Mouse (Mus musculus) spleen, adult 2 months (tissue): ENCODE results near the gene Mbd6. TPM values are rescaled to one million over a fixed set of nuclear protein-coding genes. Genes with fewer than 3 reads are reported as not detected.

ENCODE experiments used
- DNase-seq, 2 experiments: peaks; one replicate each; pipeline versions ENCODE4 v3.0.0 to v3.0.0-alpha.2; 2012 to 2021; ENCODE audit warnings: low spot score in 2 of 2, low read depth in 1 of 2
- H3K27ac ChIP-seq: fragments of 200-500 bp; 2 replicates; pipeline ENCODE4 v1.5.1; 2012; ENCODE audit warnings: low read length, inconsistent platforms; ENCODE audit not compliant: insufficient read depth
- H3K27me3 ChIP-seq: fragments of 200-500 bp; 2 replicates; pipeline ENCODE4 v1.6.1; 2012; ENCODE audit warnings: mild to moderate bottlenecking, moderate library complexity, low read length, inconsistent platforms; ENCODE audit not compliant: control insufficient read depth, insufficient read depth
- H3K36me3 ChIP-seq: fragments of 200-500 bp; 2 replicates; pipeline ENCODE4 v1.6.1; 2012; ENCODE audit warnings: mild to moderate bottlenecking, low read length, inconsistent platforms; ENCODE audit not compliant: control insufficient read depth, insufficient read depth
- H3K4me1 ChIP-seq: fragments of 200-500 bp; 2 replicates; pipeline ENCODE4 v1.6.1; 2011; ENCODE audit warnings: inconsistent platforms; ENCODE audit not compliant: control insufficient read depth, insufficient read depth, insufficient read length
- H3K4me3 ChIP-seq: fragments of 200-500 bp; 2 replicates; pipeline ENCODE4 v1.5.1; 2011; ENCODE audit warnings: mild to moderate bottlenecking, inconsistent platforms; ENCODE audit not compliant: insufficient read depth, insufficient read length; ENCODE audit errors: extremely low read depth
- CTCF ChIP-seq: fragments of 200-500 bp; IDR thresholded peaks from 2 replicates; pipeline ENCODE4 v1.5.1; 2011; ENCODE audit warnings: mild to moderate bottlenecking, inconsistent platforms; ENCODE audit not compliant: insufficient read depth, insufficient read length, insufficient replicate concordance; ENCODE audit errors: extremely low read depth
- POLR2A ChIP-seq: fragments of 200-500 bp; IDR thresholded peaks from 2 replicates; pipeline ENCODE4 v1.6.1; 2011; ENCODE audit warnings: low read depth, low read length, inconsistent platforms
- WGBS: fragments of 180-500 bp; shearing (Covaris S2); methylation state at CpG from one replicate; pipeline ENCODE4 v1.1.7; 2018; 5-methylcytosine and 5-hydroxymethylcytosine counted together
- polyA plus RNA-seq: library from polyadenylated mRNA; depleted of rRNA; stranded (reverse); fragments of >200 nt; gene quantifications from 2 replicates; pipeline ENCODE4 v1.2.3, GENCODE M21; 2012

Mbd6 gene
- polyA plus RNA-seq, 1 experiment, result 55.8 TPM

- H3K4me3 ChIP-seq, result no peak overlapping the region
- H3K4me1 ChIP-seq, result peaks cover 5% of the 10 kb centered on the region; the same call in 1 of the 2 replicates
- peaks cover 55% of the 10 kb centered on the region for H3K36me3 ChIP-seq
- no peak for TF ChIP-seq POLR2A
- no peak for TF ChIP-seq CTCF
- 90% methylated on average over 13 of the region's 13 CpGs for WGBS
- H3K27ac ChIP-seq, result no peak overlapping the region
- no peak for DNase-seq
- no peaks in the 10 kb centered on the region for H3K27me3 ChIP-seq
These were observed 6.1 kb downstream of the Mbd6 start for GRCm38 (mm10) chr10:127282620-127283215.

GRCm38 (mm10) chr10:127281316-127281715, 7.5 kb downstream of the Mbd6 start:
- no peak for DNase-seq
- WGBS, result 92% methylated on average over 8 of the region's 8 CpGs

GRCm38 (mm10) chr10:127279730-127280129, 9.1 kb downstream of the Mbd6 start:
- TF ChIP-seq CTCF (no peak), POLR2A (no peak)
- 90% methylated on average over 2 of the region's 2 CpGs for WGBS
- Histone ChIP-seq H3K4me1 (no peaks in the 10 kb centered on the region), H3K27ac (no peak overlapping the region), H3K36me3 (peaks cover 54% of the 10 kb centered on the region), H3K27me3 (no peaks in the 10 kb centered on the region), H3K4me3 (no peak overlapping the region)
- DNase-seq, result no peak

More at GRCm38 (mm10) chr10:127281316-127281715, 7.5 kb downstream of the Mbd6 start:
- TF ChIP-seq POLR2A (no peak), CTCF (no peak)
- Histone ChIP-seq H3K27ac (no peak overlapping the region), H3K27me3 (no peaks in the 10 kb centered on the region), H3K4me1 (no peaks in the 10 kb centered on the region), H3K4me3 (no peak overlapping the region), H3K36me3 (peaks cover 57% of the 10 kb centered on the region)

- H3K4me3 ChIP-seq, result no peak overlapping the region
- no peaks in the 10 kb centered on the region for H3K4me1 ChIP-seq
- no peak for DNase-seq
- H3K27me3 ChIP-seq, result no peaks in the 10 kb centered on the region
- H3K36me3 ChIP-seq, result peaks cover 26% of the 10 kb centered on the region
- H3K27ac ChIP-seq, result no peak overlapping the region
- TF ChIP-seq CTCF (no peak), POLR2A (no peak)
- 97% methylated on average over 11 of the region's 11 CpGs for WGBS
These were observed 14.4 kb downstream of the Mbd6 start for GRCm38 (mm10) chr10:127274261-127275022.

GRCm38 (mm10) chr10:127272371-127272770, 16.4 kb downstream of the Mbd6 start:
- TF ChIP-seq POLR2A, result no peak
- no peak for TF ChIP-seq CTCF
- Histone ChIP-seq H3K27ac (no peak overlapping the region), H3K4me3 (no peak overlapping the region), H3K27me3 (no peaks in the 10 kb centered on the region), H3K4me1 (no peaks in the 10 kb centered on the region), H3K36me3 (peaks cover 21% of the 10 kb centered on the region)
- WGBS, result 89% methylated on average over 5 of the region's 5 CpGs
- no peak for DNase-seq

- H3K27me3 ChIP-seq, result no peaks in the 10 kb centered on the region
- H3K27ac ChIP-seq, result no peak overlapping the region
- 90% methylated on average over 4 of the region's 4 CpGs for WGBS
- peaks cover 6% of the 10 kb centered on the region for H3K36me3 ChIP-seq
- peaks cover 3% of the 10 kb centered on the region; the same call in 1 of the 2 replicates for H3K4me1 ChIP-seq
- H3K4me3 ChIP-seq, result no peak overlapping the region
- TF ChIP-seq CTCF (no peak), POLR2A (no peak)
- no peak for DNase-seq
These were observed 18.9 kb downstream of the Mbd6 start for GRCm38 (mm10) chr10:127269884-127270283.

- Histone ChIP-seq H3K27ac (no peak overlapping the region), H3K4me3 (no peak overlapping the region), H3K4me1 (peaks cover 3% of the 10 kb centered on the region; the same call in 1 of the 2 replicates), H3K27me3 (no peaks in the 10 kb centered on the region), H3K36me3 (peaks cover 2% of the 10 kb centered on the region)
- TF ChIP-seq CTCF, result no peak
- TF ChIP-seq POLR2A, result no peak
- WGBS, result 92% methylated on average over 12 of the region's 12 CpGs
- no peak for DNase-seq
These were observed 19.8 kb downstream of the Mbd6 start for GRCm38 (mm10) chr10:127269036-127269435.
